Mouse (Mus musculus): Measurements from ENCODE around the gene Smyd3.

Smyd3 gene

DNA sequence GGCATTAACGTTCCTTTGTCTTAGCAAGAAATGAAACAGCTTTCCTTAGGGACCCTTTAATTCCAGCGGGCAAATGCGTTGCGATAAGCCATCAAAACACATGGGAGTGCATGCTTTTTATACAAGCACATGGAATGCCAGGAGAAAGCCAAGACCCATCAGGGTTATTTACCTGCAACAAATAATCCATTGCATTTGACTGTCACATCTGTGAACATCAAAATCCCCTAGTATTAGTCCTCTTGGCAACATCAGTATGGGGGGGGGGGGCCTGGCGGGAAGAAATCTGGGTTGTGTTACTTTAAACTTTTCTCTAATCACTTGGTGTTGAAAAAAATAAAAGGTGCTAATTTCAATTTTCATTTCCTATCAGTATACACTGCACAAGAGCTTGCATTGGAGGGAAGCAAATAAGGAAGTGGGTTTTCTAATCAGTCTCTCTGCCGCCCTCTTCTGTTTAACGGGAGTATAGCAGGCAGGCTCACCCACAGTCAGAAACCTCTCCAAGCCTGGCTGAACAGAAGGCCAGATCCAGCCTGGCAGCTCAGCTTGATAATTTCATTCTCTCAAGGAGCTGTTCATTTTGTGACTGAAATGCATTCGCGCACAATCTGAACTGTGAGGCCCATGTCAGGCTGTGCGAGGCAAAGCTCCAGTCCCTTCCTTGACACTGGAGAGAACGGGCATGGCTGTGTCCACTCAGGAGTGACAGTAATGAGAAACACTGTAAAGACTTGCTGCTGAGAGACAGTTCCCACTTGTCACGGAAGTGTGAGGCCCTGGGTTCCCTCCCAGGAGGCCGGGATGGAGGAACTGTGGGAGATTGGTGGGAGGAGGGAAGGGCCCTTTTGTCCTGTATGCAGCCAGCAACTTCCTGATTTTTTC is 285.8 kb downstream of the Smyd3 start:
- peak; percentile 28 to 71 for DNase-seq (ENCODE audit: low spot score in 2 of 2)

- no peak for DNase-seq (ENCODE audit: low spot score in 2 of 2)
Measured at GRCm38 (mm10) chr1:179229515-179229914, 288.3 kb downstream of the Smyd3 start.

DNA sequence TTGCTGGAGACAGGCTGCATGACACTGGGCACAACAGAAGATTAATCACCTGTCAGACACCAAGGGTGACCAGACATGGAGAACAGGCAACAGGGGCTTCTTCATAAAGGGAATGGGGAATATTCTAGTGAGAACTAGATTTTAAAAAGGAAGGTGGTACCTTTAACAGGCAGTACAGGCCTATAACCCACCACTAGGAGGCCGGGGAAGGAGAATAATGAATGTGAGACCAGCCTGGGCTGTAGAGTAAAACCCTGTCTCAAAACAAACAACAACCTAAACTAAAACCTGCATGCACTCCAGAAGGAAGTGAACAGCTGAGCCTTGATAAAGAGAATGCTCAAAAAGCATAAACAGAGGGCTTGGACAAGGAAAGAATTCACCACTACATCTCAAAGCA is 297.6 kb downstream of the Smyd3 start:
- DNase-seq (ENCODE audit: low spot score in 2 of 2), result no peak

DNA sequence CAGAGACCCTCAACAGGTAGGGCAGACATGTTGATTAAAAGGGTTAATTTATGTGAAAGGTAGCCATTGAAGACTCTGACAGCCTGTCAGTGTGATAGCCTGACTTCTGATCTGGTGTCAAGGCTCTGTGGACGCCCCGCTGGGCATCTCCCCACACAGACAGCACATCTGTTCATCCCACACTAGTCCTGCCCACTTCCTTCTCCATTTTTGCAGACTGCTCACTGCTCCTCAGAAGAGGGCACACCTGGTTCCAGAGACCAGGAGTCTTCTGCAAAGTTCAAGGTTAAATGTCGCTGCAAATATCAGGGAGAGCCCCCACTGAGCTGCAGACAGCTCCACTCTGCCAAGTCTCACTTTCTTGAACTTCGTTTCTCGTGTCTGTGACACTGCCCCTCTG is 299.8 kb downstream of the Smyd3 start:
- no peak for DNase-seq (ENCODE audit: low spot score in 2 of 2)

- DNase-seq (ENCODE audit: low spot score in 2 of 2), result no peak
Measured at GRCm38 (mm10) chr1:179217036-179217435, 300.8 kb downstream of the Smyd3 start.

GRCm38 (mm10) chr1:179213381-179213780 is 304.5 kb downstream of the Smyd3 start:
- DNase-seq (ENCODE audit: low spot score in 2 of 2), result no peak

DNA sequence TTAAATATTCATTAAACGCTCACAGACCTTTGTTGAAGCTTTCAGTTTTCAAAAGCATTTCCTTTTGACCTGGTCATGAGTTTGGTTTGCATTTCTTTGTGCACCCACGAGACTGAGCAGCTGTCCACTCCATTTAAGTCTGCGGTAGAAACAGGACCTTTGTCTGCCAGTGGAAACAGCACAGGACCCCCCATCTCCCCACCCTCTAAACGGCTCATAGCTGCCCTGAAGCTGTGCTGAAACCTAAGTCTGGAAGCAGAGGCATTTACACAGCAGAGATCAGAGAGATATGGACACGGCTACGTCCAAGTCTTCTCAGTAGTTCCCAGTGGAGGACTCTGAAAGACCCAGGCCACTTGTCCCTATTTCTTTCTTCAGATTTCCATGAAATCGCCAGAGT is 305.5 kb downstream of the Smyd3 start:
- DNase-seq (ENCODE audit: low spot score in 2 of 2), result no peak

- DNase-seq (ENCODE audit: low spot score in 2 of 2), result no peak
Measured at GRCm38 (mm10) chr1:179211313-179211712, 306.5 kb downstream of the Smyd3 start.

DNA sequence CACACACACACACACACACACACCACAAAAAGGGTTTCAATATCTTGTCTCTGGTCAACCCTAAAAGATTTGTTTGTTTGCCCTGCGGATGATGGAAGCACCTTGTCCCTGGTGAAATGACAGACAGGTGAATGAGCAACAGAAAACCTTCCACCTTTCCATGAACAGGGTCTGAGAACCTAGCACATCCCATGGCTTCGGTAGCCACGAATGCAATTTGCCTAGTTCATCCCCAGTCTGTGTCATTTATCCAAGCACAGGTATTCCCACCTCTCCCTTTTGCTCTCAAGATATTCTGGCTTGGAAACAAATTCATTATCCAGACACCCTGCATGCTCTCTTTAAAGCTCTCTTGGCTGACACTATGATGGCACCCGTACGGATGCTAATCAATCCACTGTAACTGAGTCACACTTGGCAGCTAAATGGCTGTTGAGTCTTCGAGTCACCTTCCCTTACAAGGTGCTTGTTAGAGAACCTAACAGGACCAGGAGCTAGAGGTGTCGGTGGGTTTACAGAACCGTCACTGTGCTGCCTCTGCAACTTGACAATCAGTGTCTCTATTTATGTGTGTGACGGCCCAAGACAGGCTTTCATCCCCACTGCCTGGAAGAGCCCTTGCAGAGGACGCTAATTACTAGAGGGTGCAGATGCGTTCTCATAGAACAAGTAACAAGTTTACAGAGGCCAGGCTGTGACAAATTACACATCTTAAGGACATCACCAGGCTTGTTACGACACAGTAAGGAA is 309.8 kb downstream of the Smyd3 start:
- DNase-seq (ENCODE audit: low spot score in 2 of 2), result no peak

- no peak for DNase-seq (ENCODE audit: low spot score in 2 of 2)
Measured at GRCm38 (mm10) chr1:179207180-179207741, 310.6 kb downstream of the Smyd3 start.

GRCm38 (mm10) chr1:179198517-179199200 is 319.2 kb downstream of the Smyd3 start:
- DNase-seq (ENCODE audit: low spot score in 2 of 2), result no peak

GRCm38 (mm10) chr1:179197821-179198516 is 319.9 kb downstream of the Smyd3 start:
- DNase-seq (ENCODE audit: low spot score in 2 of 2), result no peak

- no peak for DNase-seq (ENCODE audit: low spot score in 2 of 2)
Measured at GRCm38 (mm10) chr1:179197156-179197555, 320.7 kb downstream of the Smyd3 start.

DNA sequence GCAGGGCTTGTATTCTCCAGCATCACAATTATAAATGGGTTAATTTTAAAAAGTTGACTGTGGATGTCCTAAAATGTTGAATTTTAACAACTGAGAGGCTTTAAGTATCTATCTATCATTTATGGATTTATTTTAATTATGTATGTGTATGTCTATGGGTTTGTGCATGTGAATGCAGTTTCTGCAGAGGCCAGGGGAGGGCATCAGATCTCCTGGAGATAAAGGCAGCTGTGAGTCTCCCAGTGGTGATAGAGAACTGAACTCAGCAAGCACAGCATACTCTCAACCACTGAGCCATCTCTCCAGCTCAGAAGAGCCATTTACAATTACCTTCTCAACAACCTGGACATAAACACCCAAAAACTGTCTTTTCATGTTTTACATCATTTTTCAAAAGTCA is 321.4 kb downstream of the Smyd3 start:
- DNase-seq (ENCODE audit: low spot score in 2 of 2), result no peak

DNA sequence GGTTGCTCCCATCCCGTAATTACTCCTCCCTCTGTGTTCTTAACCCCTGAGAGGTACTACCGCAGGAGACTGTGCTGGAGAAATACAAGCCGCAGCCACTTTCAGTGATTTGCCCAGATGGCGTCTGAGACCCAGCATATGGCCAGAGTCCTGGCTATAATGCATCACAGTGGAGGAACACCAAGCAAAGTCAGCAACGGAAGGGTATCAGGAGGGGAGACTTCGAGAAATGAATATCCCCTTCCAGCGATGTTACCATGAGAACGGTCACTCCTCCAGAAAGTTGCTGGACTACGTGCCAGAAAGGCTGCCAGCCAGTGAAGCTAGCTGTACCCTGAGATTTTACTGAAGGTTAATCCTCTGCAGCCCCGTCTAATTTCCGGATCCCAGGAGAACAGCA is 325.1 kb downstream of the Smyd3 start:
- DNase-seq (ENCODE audit: low spot score in 2 of 2), result no peak

DNA sequence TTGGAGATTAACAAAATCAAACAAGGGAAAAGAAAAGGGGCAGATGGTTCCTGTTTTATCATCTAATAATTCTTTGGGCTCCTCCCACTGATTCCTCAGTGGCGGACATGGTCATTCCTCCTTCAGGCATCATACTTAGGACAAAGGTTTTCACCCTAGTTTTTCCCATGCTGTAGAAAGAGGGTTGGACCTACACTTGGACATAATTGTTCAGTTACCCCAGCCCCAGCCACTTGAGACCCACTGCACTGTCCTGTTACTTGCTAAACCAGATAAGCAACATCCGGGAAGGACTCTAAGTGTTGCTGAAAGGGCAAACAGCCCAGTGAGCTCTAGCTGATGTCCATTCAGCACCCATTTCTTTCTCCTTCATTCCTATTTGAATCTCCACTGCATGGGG is 327.0 kb downstream of the Smyd3 start:
- DNase-seq (ENCODE audit: low spot score in 2 of 2), result no peak

- DNase-seq (ENCODE audit: low spot score in 2 of 2), result no peak
Measured at GRCm38 (mm10) chr1:179187171-179187570, 330.7 kb downstream of the Smyd3 start.

DNA sequence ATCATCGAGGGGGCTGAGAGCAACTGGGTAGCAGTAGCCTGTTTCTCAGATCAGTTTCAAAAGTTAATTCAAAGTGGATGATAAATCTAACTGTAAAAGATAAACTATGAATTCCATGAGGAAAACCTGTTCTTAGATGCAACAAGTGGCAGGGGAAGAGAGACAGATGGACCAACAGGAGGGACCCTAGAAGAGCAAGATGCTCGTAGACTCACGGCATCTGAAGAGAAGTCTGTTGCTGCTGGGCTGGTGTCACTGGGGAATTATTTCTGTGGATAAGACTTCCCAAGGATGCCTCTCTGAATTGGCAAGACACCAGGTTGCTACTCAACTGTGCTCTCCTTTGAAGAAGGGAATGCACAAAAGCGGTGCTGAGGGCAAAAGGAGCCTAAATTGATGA is 333.2 kb downstream of the Smyd3 start:
- no peak for DNase-seq (ENCODE audit: low spot score in 2 of 2)

- no peak for DNase-seq (ENCODE audit: low spot score in 2 of 2)
Measured at GRCm38 (mm10) chr1:179183499-179183898, 334.3 kb downstream of the Smyd3 start.

DNA sequence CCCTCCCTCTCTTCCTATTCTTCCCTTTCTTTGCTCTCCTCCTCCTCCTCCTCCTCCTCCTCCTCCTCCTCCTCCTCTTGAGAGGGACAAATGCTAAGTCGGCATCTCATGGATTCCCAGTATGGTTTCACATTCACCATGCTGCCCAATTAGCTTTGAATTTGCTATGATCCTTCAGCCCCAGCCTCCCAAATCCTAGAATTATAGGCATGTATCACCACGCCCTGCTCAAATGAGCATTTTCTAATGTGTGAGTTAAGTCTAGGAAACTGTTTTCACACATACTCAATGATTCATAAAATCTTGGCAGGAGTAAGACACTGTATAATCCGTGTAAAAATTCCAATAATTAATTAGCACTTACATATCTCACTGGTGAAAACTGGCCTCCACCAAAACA is 337.3 kb downstream of the Smyd3 start:
- no peak for DNase-seq (ENCODE audit: low spot score in 2 of 2)

GRCm38 (mm10) chr1:179176861-179177658 is 340.8 kb downstream of the Smyd3 start:
- DNase-seq (ENCODE audit: low spot score in 2 of 2), result no peak
